Mouse (Mus musculus) ES-E14 (cell line): Measurements from ENCODE around the gene Slc2a5.

Experiments
- HCFC1 ChIP-seq: IDR thresholded peaks from 2 replicates; pipeline ENCODE4 v1.6.1; 2012; ENCODE audit warnings: low read length, inconsistent platforms, borderline replicate concordance; ENCODE audit not compliant: insufficient read depth
- ZNF384 ChIP-seq: IDR thresholded peaks from 2 replicates; pipeline ENCODE4 v1.6.1; 2012; ENCODE audit warnings: low read depth, low read length, inconsistent platforms

- TF ChIP-seq ZNF384 (no peak), HCFC1 (no peak)
Measured at GRCm38 (mm10) chr4:150110373-150110772, 8.7 kb upstream of the Slc2a5 start.
